In genomic region chr16:37404922-37405321, GRCm38 (mm10) we compare ENCODE assay signal across 25 mouse cellular contexts. TPM values are rescaled to one million over a fixed set of nuclear protein-coding genes. Genes with fewer than 3 reads are reported as not detected.
"Had no signal": no experiment of that assay in that cellular context is flagged by ENCODE, and none has a peak within 500 bp of the region (broad histone marks: within the 10 kb centered on the region; RNA-seq: fewer than 3 reads in every experiment).

No protein-coding gene starts in this region.

- H3K27me3 ChIP-seq: heart, embryonic 12.5 days; hindbrain, embryonic 12.5 days; intestine, embryonic 15.5 days; limb, embryonic 13.5 days; limb, embryonic 15.5 days; liver, embryonic 12.5 days had no signal

- H3K4me3 ChIP-seq: gastrocnemius, adult 2 months; heart, embryonic 10.5 days; heart, embryonic 12.5 days; hindbrain, embryonic 10.5 days; hindbrain, embryonic 12.5 days; intestine, embryonic 15.5 days; limb, embryonic 13.5 days; limb, embryonic 15.5 days; liver, embryonic 12.5 days had no signal

- H3K27ac ChIP-seq: gastrocnemius, adult 2 months; heart, embryonic 10.5 days; hindbrain, embryonic 10.5 days; hindbrain, embryonic 12.5 days; hindbrain, embryonic 14.5 days; intestine, embryonic 15.5 days; limb, embryonic 13.5 days; limb, embryonic 15.5 days; liver, embryonic 12.5 days had no signal

- ATAC-seq: hindbrain, embryonic 16.5 days; inflammation-experienced regulatory T-cells, adult 6 months; intestine, embryonic 15.5 days; intestine, postnatal 0 days; liver, embryonic 12.5 days had no signal

- DNase-seq: gastrocnemius, adult 2 months; gastrocnemius, postnatal 10 days; gastrocnemius, postnatal 25 days; heart, adult 18-20 months; heart, postnatal 4 days; kidney, adult 18-20 months; kidney, adult 8-10 months; kidney, postnatal 25 days; left cerebral cortex, postnatal 4 days had no signal

RNA-seq across cellular contexts. Expression of gene Stxbp5l, which starts 20.2 kb away (rescaled TPM):
- total RNA-seq: granulocyte monocyte progenitor cell, adult 5-6 weeks; heart, adult 18-20 months; heart, postnatal 25 days had no signal
- polyA plus RNA-seq: large intestine, adult 2 months; liver, adult 2 months had no signal
